Mouse (Mus musculus) midbrain, embryonic 10.5 days (tissue): ENCODE data around the gene Drg2. TPM values are rescaled to one million over a fixed set of nuclear protein-coding genes. Genes with fewer than 3 reads are reported as not detected.
"Not testable (repeated sequence)": the region's sequence is repeated elsewhere in the genome, so short reads cannot be mapped to it uniquely, and the experiment has no call there.

Experiments
- DNase-seq: peaks from one replicate; pipeline ENCODE4 v3.0.0-alpha.2; 2017; ENCODE audit warnings: low spot score
- H3K27ac ChIP-seq: fragments of 300-500 bp; sonication (generic); replicated peaks from 2 replicates; pipeline ENCODE4 v1.5.1; 2016; ENCODE audit warnings: mild to moderate bottlenecking
- H3K27me3 ChIP-seq: fragments of 300-500 bp; sonication (generic); 2 replicates; pipeline ENCODE4 v1.6.1; 2016; ENCODE audit warnings: low read depth, mild to moderate bottlenecking; ENCODE audit not compliant: poor library complexity, severe bottlenecking
- H3K36me3 ChIP-seq: fragments of 300-500 bp; sonication (generic); 2 replicates; pipeline ENCODE4 v1.6.1; 2016; ENCODE audit warnings: mild to moderate bottlenecking, moderate library complexity
- H3K4me1 ChIP-seq: fragments of 300-500 bp; sonication (generic); 2 replicates; pipeline ENCODE4 v1.6.1; 2016
- H3K4me3 ChIP-seq: fragments of 300-500 bp; sonication (generic); 2 replicates; pipeline ENCODE4 v1.5.1; 2016; ENCODE audit warnings: mild to moderate bottlenecking, moderate library complexity
- H3K9me3 ChIP-seq: fragments of 300-500 bp; sonication (generic); replicated peaks from 2 replicates; pipeline ENCODE4 v1.6.1; 2016; ENCODE audit warnings: mild to moderate bottlenecking
- WGBS: fragments of 180-500 bp; shearing (Covaris S2); methylation state at CpG from one replicate; pipeline ENCODE4 v1.1.7; 2016; 5-methylcytosine and 5-hydroxymethylcytosine counted together
- polyA plus RNA-seq: library from polyadenylated mRNA; unstranded; fragments of >200 nt; fragmentation: Nextera tagmentation; extraction: Ambion mirVana; gene quantifications from 2 replicates; pipeline ENCODE4 v1.2.1, GENCODE M21; 2016

Drg2 gene
- polyA plus RNA-seq, 1 experiment from 2014 or later: 131 TPM

DNA sequence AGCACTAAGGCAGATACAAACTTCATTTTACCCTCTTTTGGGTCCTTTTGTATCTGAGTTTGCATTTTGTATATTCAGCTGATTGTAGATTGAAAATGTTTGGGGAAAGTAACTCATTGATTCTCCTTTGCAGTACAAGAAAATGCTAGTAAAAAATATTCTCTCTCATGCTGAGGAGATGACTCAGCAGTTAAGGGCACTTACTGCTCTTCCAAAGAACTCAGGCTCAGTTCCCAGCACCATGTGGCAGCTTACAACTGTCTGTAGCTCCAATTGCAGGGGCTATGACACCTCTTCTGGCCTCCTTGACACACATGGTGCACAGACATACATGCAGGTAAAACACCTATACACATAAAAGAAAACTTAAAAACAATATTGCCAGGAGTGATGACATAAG lies 20.9 kb upstream of the Drg2 start:
- Histone ChIP-seq H3K4me3 (no peak overlapping the region), H3K27ac (no peak overlapping the region), H3K9me3 (no peaks in the 10 kb centered on the region), H3K36me3 (peaks cover 88% of the 10 kb centered on the region), H3K27me3 (no peaks in the 10 kb centered on the region), H3K4me1 (no peaks in the 10 kb centered on the region)
- DNase-seq: no peak

GRCm38 (mm10) chr11:60435133-60435532 lies 19.3 kb upstream of the Drg2 start:
- no peak overlapping the region for H3K27ac ChIP-seq
- no peak for DNase-seq
- WGBS: 91% methylated on average over 1 of the region's 1 CpGs
- H3K36me3 ChIP-seq: peaks cover 90% of the 10 kb centered on the region
- H3K4me3 ChIP-seq: no peak overlapping the region
- no peaks in the 10 kb centered on the region for H3K9me3 ChIP-seq
- no peaks in the 10 kb centered on the region for H3K27me3 ChIP-seq
- H3K4me1 ChIP-seq: no peaks in the 10 kb centered on the region

- H3K4me3 ChIP-seq: no peak overlapping the region
- peaks cover 94% of the 10 kb centered on the region for H3K36me3 ChIP-seq
- no peak for DNase-seq
- H3K27me3 ChIP-seq: no peaks in the 10 kb centered on the region
- H3K27ac ChIP-seq: no peak overlapping the region
- H3K9me3 ChIP-seq: no peaks in the 10 kb centered on the region
- no peaks in the 10 kb centered on the region for H3K4me1 ChIP-seq
- 90% methylated on average over 3 of the region's 3 CpGs for WGBS
These were observed 17.8 kb upstream of the Drg2 start for GRCm38 (mm10) chr11:60436618-60437017.

DNA sequence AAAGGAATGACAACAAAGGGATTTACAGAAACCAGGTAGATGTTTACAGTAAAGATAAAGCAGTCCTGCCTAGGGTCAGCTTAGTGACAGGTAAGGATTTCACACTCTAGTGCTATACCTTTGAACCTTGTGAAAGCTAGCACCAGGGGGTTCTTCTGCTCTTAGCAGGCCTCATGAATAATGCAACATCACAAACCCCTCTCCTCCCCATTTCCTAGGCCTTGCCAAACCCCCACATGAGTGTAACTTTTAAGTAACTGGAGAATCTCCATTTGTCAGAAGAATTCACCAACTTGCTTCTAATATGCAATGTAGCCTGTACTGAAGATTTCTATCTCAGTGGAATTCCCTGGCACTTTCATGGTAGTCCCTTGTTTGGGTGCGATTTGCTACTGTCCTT lies 14.8 kb upstream of the Drg2 start:
- 34% methylated on average over 1 of the region's 1 CpGs for WGBS
- H3K36me3 ChIP-seq: peaks cover 94% of the 10 kb centered on the region

DNA sequence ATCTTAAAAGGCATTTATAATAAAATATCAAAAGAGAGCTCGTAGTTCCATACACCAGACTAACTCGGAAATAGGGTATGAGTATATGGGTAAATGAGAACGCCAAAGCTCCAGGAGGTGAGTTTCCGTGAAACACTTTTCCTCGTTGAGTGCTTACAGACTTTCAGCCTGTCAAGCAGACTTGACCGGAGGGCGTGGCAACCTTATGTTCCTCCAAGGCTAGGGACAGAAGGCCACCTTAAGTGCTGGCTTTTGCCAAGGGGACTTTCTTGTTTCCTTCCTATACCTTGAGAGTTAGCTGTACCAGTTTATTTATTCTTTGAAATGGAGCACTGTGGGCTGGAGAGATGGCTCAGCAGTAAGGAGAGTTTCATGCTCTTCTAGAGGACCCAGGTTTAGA lies 14.2 kb upstream of the Drg2 start:
- Histone ChIP-seq H3K4me3 (no peak overlapping the region), H3K36me3 (peaks cover 90% of the 10 kb centered on the region), H3K4me1 (no peaks in the 10 kb centered on the region), H3K27me3 (no peaks in the 10 kb centered on the region), H3K9me3 (no peaks in the 10 kb centered on the region), H3K27ac (no peak overlapping the region)
- 59% methylated on average over 7 of the region's 7 CpGs for WGBS
- DNase-seq: no peak

More for the DNA sequence above, 14.8 kb upstream of the Drg2 start:
- H3K9me3 ChIP-seq, DNase-seq, H3K4me3 ChIP-seq, H3K27ac ChIP-seq, H3K27me3 ChIP-seq, H3K4me1 ChIP-seq: not testable (repeated sequence)

DNA sequence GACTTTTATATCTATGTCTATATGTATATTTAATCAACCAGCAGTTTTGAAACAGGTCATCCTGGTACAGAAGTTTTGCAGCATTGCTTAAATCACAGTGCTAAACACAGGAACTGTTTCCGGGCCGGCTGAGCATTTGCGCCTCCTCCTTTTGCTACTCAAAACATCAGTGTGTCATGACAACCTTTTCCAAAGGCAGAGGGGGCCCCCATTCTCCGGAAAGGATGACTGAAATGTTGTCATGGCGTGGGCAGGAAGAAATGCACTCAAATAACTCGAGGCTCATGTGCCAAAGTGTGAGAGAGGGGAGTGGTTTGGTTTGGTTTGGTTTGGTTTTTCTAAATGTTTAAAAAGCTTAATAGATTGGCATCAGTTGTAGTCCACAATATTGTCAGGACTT lies 11.5 kb upstream of the Drg2 start:
- H3K27ac ChIP-seq: no peak overlapping the region
- no peaks in the 10 kb centered on the region for H3K4me1 ChIP-seq
- H3K27me3 ChIP-seq: no peaks in the 10 kb centered on the region
- DNase-seq: no peak
- H3K9me3 ChIP-seq: no peaks in the 10 kb centered on the region
- H3K4me3 ChIP-seq: no peak overlapping the region
- 90% methylated on average over 6 of the region's 6 CpGs for WGBS
- peaks cover 63% of the 10 kb centered on the region for H3K36me3 ChIP-seq

DNA sequence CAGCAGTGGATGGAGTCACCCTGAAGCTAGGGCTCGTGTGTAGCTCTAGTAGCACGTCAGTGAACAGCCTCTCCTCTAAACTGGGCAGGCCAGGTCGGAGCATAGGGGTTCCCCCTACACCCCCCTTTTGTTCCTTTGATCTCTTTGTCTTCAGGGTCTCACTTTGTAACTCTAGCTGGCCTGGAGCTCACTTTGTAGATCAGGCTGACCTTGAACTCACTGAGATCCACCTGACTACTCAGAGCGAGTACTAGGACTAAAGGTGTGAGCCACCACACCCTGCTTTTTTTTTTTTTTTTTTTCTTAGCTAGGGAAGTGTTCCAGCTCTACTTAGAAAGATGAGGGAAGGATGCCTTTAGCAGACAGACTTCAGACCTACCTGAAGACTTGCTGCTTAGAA lies 10.4 kb upstream of the Drg2 start:
- Histone ChIP-seq H3K27me3 (no peaks in the 10 kb centered on the region), H3K4me3 (no peak overlapping the region), H3K4me1 (no peaks in the 10 kb centered on the region), H3K9me3 (no peaks in the 10 kb centered on the region), H3K27ac (no peak overlapping the region), H3K36me3 (peaks cover 51% of the 10 kb centered on the region)
- DNase-seq: no peak
- WGBS: 85% methylated on average over 4 of the region's 4 CpGs

- Histone ChIP-seq H3K27me3 (no peaks in the 10 kb centered on the region; the same call in 1 of the 2 replicates), H3K36me3 (peaks cover 40% of the 10 kb centered on the region), H3K9me3 (no peaks in the 10 kb centered on the region), H3K4me1 (peaks cover 12% of the 10 kb centered on the region), H3K4me3 (peak overlapping the region; percentile 77), H3K27ac (peak overlapping the region; percentile 82)
- DNase-seq: no peak
- WGBS: 1% methylated on average over 17 of the region's 17 CpGs
These were observed 325 bp downstream of the Drg2 start for GRCm38 (mm10) chr11:60454745-60455087.

DNA sequence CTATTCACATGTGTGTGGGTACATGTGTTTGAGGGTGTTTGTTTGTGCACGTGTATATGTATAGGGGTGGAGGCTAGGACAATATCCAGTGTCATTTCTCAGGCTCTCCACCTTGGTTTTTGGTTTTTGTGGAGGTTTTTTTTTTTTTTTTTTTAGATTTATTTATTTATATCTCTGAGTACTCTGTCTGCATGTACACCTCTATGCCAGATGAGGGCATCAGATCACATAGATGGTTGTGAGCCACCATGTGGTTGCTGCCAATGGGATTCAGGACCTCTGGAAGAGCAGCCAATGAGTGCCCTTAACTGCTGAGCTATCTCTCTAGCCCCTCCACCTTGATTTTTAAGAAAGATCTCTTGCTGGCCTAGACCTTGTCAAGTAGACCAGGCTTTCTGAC lies 3.6 kb downstream of the Drg2 start:
- DNase-seq: no peak
- peaks cover 12% of the 10 kb centered on the region for H3K4me1 ChIP-seq
- peaks cover 72% of the 10 kb centered on the region for H3K36me3 ChIP-seq
- no peaks in the 10 kb centered on the region for H3K9me3 ChIP-seq
- no peak overlapping the region for H3K4me3 ChIP-seq
- no peaks in the 10 kb centered on the region for H3K27me3 ChIP-seq
- no peak overlapping the region for H3K27ac ChIP-seq
- WGBS: 95% methylated on average over 1 of the region's 1 CpGs

DNA sequence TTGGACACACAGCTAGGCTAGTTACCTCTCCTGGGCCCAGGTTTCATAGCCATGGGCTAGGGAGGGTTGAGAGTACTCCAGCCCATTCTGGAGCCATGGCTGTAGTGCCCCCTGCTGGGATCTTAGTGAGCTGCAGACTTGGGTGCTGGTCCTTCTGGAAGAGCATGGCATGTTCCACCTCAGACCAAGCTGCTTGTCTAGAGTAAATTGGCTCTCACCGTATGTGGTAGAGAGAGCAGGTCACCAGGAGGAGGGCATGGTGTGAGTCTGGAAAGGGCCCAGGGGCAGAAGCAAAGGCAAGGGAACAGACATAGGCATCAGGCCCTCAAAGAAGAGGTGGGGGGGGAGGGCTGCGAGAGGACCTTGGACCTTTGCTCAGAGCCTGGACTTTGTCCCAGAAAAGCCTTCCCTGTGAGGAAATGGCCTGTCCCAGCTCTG lies 11.6 kb downstream of the Drg2 start:
- WGBS: 94% methylated on average over 2 of the region's 2 CpGs
- Histone ChIP-seq H3K27me3 (no peaks in the 10 kb centered on the region), H3K27ac (no peak overlapping the region), H3K4me3 (no peak overlapping the region), H3K36me3 (peaks cover 98% of the 10 kb centered on the region), H3K9me3 (no peaks in the 10 kb centered on the region), H3K4me1 (no peaks in the 10 kb centered on the region)
- DNase-seq: peak; percentile 24

DNA sequence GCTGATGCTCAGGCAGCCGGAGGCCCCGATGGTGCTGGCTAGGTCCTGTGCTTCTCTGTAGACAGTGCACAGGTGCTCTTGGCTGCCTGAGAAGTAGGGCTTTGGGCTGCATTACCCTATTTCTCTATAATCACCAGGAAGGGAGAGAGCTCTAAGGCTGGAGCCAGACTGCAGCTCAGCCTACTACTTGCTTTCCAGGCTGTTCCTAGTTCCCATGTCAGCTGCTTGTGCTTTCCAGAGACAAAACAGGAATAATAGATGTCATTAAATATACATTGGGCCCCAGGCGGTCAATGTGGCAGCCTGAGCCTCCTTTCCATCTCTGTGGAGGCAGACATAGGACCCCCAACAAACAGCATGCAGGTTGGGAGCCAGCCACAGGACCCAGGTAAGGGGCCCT lies 14.6 kb downstream of the Drg2 start, which contains the start of gene Myo15:
Gene Myo15 (plus strand): TSS at position 301 of the 400 bp plus-strand sequence.
- H3K9me3 ChIP-seq: no peaks in the 10 kb centered on the region
- DNase-seq: no peak
- H3K4me3 ChIP-seq: no peak within 1 kb of the TSS
- H3K36me3 ChIP-seq: peaks cover 67% of the 10 kb centered on the region
- 95% methylated on average over 3 of the region's 3 CpGs for WGBS
- H3K4me1 ChIP-seq: no peaks in the 10 kb centered on the region
- no peaks in the 10 kb centered on the region for H3K27me3 ChIP-seq
- no peak within 1 kb of the TSS for H3K27ac ChIP-seq

GRCm38 (mm10) chr11:60470743-60471142 lies 16.4 kb downstream of the Drg2 start:
- Histone ChIP-seq H3K27me3 (no peaks in the 10 kb centered on the region), H3K4me3 (no peak overlapping the region), H3K9me3 (no peaks in the 10 kb centered on the region), H3K36me3 (peaks cover 50% of the 10 kb centered on the region), H3K27ac (no peak overlapping the region), H3K4me1 (peaks cover 4% of the 10 kb centered on the region; the same call in 1 of the 2 replicates)
- DNase-seq: no peak
- WGBS: 84% methylated on average over 9 of the region's 9 CpGs

DNA sequence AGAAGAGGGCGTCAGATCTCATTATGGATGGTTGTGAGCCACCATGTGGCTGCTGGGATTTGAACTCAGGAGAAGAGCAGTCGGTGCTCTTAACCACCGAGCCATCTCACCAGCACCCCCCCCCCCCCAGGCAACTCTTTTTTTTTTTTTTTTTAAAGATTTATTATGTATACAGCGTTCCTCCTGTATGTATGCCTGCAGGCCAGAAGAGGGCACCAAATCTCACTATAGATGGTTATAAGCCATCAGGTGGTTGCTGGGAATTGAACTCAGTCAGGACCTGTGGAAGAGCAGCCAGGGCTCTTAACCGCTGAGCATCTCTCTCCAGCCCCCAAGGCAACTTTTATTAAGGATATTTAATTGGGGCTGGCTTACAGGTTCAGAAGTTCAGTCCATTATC lies 20.1 kb downstream of the Drg2 start:
- Histone ChIP-seq H3K27ac (no peak overlapping the region), H3K4me1 (peaks cover 13% of the 10 kb centered on the region), H3K9me3 (no peaks in the 10 kb centered on the region), H3K36me3 (peaks cover 12% of the 10 kb centered on the region), H3K27me3 (no peaks in the 10 kb centered on the region), H3K4me3 (no peak overlapping the region)
- WGBS: 68% methylated on average over 5 of the region's 5 CpGs
- DNase-seq: no peak
